Mouse (Mus musculus): ENCODE results near the gene Cnga4. TPM values are rescaled to one million over a fixed set of nuclear protein-coding genes. Genes with fewer than 3 reads are reported as not detected.
"Not testable (repeated sequence)": the region's sequence is repeated elsewhere in the genome, so short reads cannot be mapped to it uniquely, and the experiment has no call there.

Cnga4 gene
- polyA plus RNA-seq, 1 experiment from 2014 or later: not detected

GRCm38 (mm10) chr7:105390236-105390635 lies 14.1 kb upstream of the Cnga4 start:
- no peaks in the 10 kb centered on the region for H3K27me3 ChIP-seq (replicated peaks)
- H3K4me1 ChIP-seq: no peaks in the 10 kb centered on the region
- no peak overlapping the region for H3K27ac ChIP-seq
- H3K9ac ChIP-seq: no peak overlapping the region
- peaks cover 28% of the 10 kb centered on the region for H3K36me3 ChIP-seq
- 88% methylated on average over 2 of the region's 2 CpGs for WGBS
- no peak overlapping the region for H3K4me3 ChIP-seq (replicated peaks)
- no peak for ATAC-seq (ENCODE audit: insufficient read depth, low FRiP score, low read depth)
- no peaks in the 10 kb centered on the region for H3K9me3 ChIP-seq
- H3K4me2 ChIP-seq: no peak overlapping the region

GRCm38 (mm10) chr7:105394606-105395005 lies 9.8 kb upstream of the Cnga4 start:
- ATAC-seq (ENCODE audit: insufficient read depth, low FRiP score, low read depth): no peak
- no peak overlapping the region for H3K9ac ChIP-seq
- H3K36me3 ChIP-seq: peaks cover 6% of the 10 kb centered on the region
- no peak overlapping the region for H3K4me2 ChIP-seq
- no peaks in the 10 kb centered on the region for H3K27me3 ChIP-seq (replicated peaks)
- 55% methylated on average over 1 of the region's 1 CpGs for WGBS
- no peak overlapping the region for H3K27ac ChIP-seq
- H3K4me1 ChIP-seq: no peaks in the 10 kb centered on the region; the same call in 1 of the 2 replicates
- H3K4me3 ChIP-seq (replicated peaks): no peak overlapping the region
- H3K9me3 ChIP-seq: no peaks in the 10 kb centered on the region

GRCm38 (mm10) chr7:105395131-105395820 lies 9.1 kb upstream of the Cnga4 start:
- Histone ChIP-seq H3K4me3 (replicated peaks) (no peak overlapping the region), H3K27me3 (replicated peaks) (no peaks in the 10 kb centered on the region), H3K4me1 (no peaks in the 10 kb centered on the region; the same call in 1 of the 2 replicates), H3K36me3 (no peaks in the 10 kb centered on the region), H3K9ac (no peak overlapping the region), H3K27ac (no peak overlapping the region), H3K4me2 (no peak overlapping the region), H3K9me3 (no peaks in the 10 kb centered on the region)
- ATAC-seq (ENCODE audit: insufficient read depth, low FRiP score, low read depth): no peak

- Histone ChIP-seq H3K9me3 (no peaks in the 10 kb centered on the region), H3K4me1 (peaks cover 3% of the 10 kb centered on the region; the same call in 1 of the 2 replicates), H3K4me2 (no peak overlapping the region), H3K4me3 (replicated peaks) (no peak overlapping the region), H3K27ac (no peak overlapping the region), H3K36me3 (no peaks in the 10 kb centered on the region), H3K27me3 (replicated peaks) (no peaks in the 10 kb centered on the region), H3K9ac (no peak overlapping the region)
- no peak for ATAC-seq (ENCODE audit: insufficient read depth, low FRiP score, low read depth)
These were observed 8.2 kb upstream of the Cnga4 start for GRCm38 (mm10) chr7:105396126-105396525.

GRCm38 (mm10) chr7:105399058-105399934 lies 5.1 kb upstream of the Cnga4 start:
- H3K27ac ChIP-seq: peak overlapping the region; percentile 80
- ATAC-seq (ENCODE audit: insufficient read depth, low FRiP score, low read depth): no peak; the same call in 1 of the 2 replicates
- H3K27me3 ChIP-seq (replicated peaks): no peaks in the 10 kb centered on the region
- H3K36me3 ChIP-seq: no peaks in the 10 kb centered on the region
- H3K4me1 ChIP-seq: peaks cover 3% of the 10 kb centered on the region; the same call in 1 of the 2 replicates
- under 1% methylated on average over 25 of the region's 25 CpGs for WGBS
- H3K4me2 ChIP-seq: peak overlapping the region; percentile 80
- H3K9ac ChIP-seq: peak overlapping the region; percentile 80
- H3K4me3 ChIP-seq (replicated peaks): peak overlapping the region; percentile 95
- no peaks in the 10 kb centered on the region for H3K9me3 ChIP-seq

GRCm38 (mm10) chr7:105399935-105400624 lies 4.3 kb upstream of the Cnga4 start, which contains the start of gene Fam160a2:
Fam160a2 (minus strand) TSS chr7:105400054.
- Histone ChIP-seq H3K9ac (peak within 1 kb of the TSS; percentile 80), H3K9me3 (no peaks in the 10 kb centered on the region), H3K4me2 (peak within 1 kb of the TSS; percentile 80), H3K27ac (peak within 1 kb of the TSS; percentile 82), H3K27me3 (replicated peaks) (no peaks in the 10 kb centered on the region), H3K4me1 (peaks cover 3% of the 10 kb centered on the region; the same call in 1 of the 2 replicates), H3K4me3 (replicated peaks) (peak within 1 kb of the TSS; percentile 95), H3K36me3 (no peaks in the 10 kb centered on the region)
- under 1% methylated on average over 55 of the region's 55 CpGs for WGBS
- peak; percentile 99 for ATAC-seq (ENCODE audit: insufficient read depth, low FRiP score, low read depth)

GRCm38 (mm10) chr7:105406322-105406721 lies 2.0 kb downstream of the Cnga4 start:
- Histone ChIP-seq H3K4me2 (no peak overlapping the region), H3K9me3 (no peaks in the 10 kb centered on the region), H3K4me1 (no peaks in the 10 kb centered on the region), H3K27me3 (replicated peaks) (no peaks in the 10 kb centered on the region), H3K9ac (no peak overlapping the region), H3K4me3 (replicated peaks) (no peak overlapping the region), H3K27ac (no peak overlapping the region), H3K36me3 (no peaks in the 10 kb centered on the region)
- 67% methylated on average over 1 of the region's 1 CpGs for WGBS
- ATAC-seq (ENCODE audit: insufficient read depth, low FRiP score, low read depth): no peak

GRCm38 (mm10) chr7:105411874-105412632 lies 7.7 kb downstream of the Cnga4 start:
- not testable (repeated sequence) for H3K4me1 ChIP-seq; H3K27me3 ChIP-seq (replicated peaks); H3K4me3 ChIP-seq (replicated peaks); H3K9me3 ChIP-seq; ATAC-seq (ENCODE audit: insufficient read depth, low FRiP score, low read depth); H3K9ac ChIP-seq; H3K27ac ChIP-seq; H3K36me3 ChIP-seq; H3K4me2 ChIP-seq
- WGBS: 56% methylated on average over 8 of the region's 8 CpGs

- Histone ChIP-seq H3K9me3 (no peaks in the 10 kb centered on the region), H3K4me3 (replicated peaks) (no peak overlapping the region), H3K27ac (no peak overlapping the region), H3K36me3 (no peaks in the 10 kb centered on the region), H3K4me2 (no peak overlapping the region), H3K9ac (no peak overlapping the region), H3K4me1 (no peaks in the 10 kb centered on the region), H3K27me3 (replicated peaks) (no peaks in the 10 kb centered on the region)
- 48% methylated on average over 6 of the region's 6 CpGs for WGBS
- ATAC-seq (ENCODE audit: insufficient read depth, low FRiP score, low read depth): no peak
These were observed 10.0 kb downstream of the Cnga4 start for GRCm38 (mm10) chr7:105414385-105414784.

- H3K36me3 ChIP-seq: no peaks in the 10 kb centered on the region
- H3K27me3 ChIP-seq (replicated peaks): no peaks in the 10 kb centered on the region
- no peak overlapping the region for H3K4me3 ChIP-seq (replicated peaks)
- no peak overlapping the region for H3K4me2 ChIP-seq
- H3K4me1 ChIP-seq: no peaks in the 10 kb centered on the region
- WGBS: 87% methylated on average over 7 of the region's 7 CpGs
- no peak overlapping the region for H3K27ac ChIP-seq
- H3K9ac ChIP-seq: no peak overlapping the region
- ATAC-seq (ENCODE audit: insufficient read depth, low FRiP score, low read depth): no peak
- no peaks in the 10 kb centered on the region for H3K9me3 ChIP-seq
These were observed 12.2 kb downstream of the Cnga4 start for GRCm38 (mm10) chr7:105416529-105416928.

GRCm38 (mm10) chr7:105418106-105418505 lies 13.7 kb downstream of the Cnga4 start:
- WGBS: 84% methylated on average over 5 of the region's 5 CpGs
- ATAC-seq (ENCODE audit: insufficient read depth, low FRiP score, low read depth): no peak

More at GRCm38 (mm10) chr7:105418106-105418505, 13.7 kb downstream of the Cnga4 start:
- H3K27ac ChIP-seq: no peak overlapping the region
- H3K4me1 ChIP-seq: no peaks in the 10 kb centered on the region
- H3K4me3 ChIP-seq (replicated peaks): no peak overlapping the region
- no peaks in the 10 kb centered on the region for H3K36me3 ChIP-seq
- H3K9ac ChIP-seq: no peak overlapping the region
- H3K4me2 ChIP-seq: no peak overlapping the region
- no peaks in the 10 kb centered on the region for H3K9me3 ChIP-seq
- no peaks in the 10 kb centered on the region for H3K27me3 ChIP-seq (replicated peaks)

Measured in stomach, embryonic 15.5 days (tissue).